Mouse (Mus musculus) bone marrow macrophage, adult 2 months (primary cell): Measurements from ENCODE around the gene Fam155a. TPM values are rescaled to one million over a fixed set of nuclear protein-coding genes. Genes with fewer than 3 reads are reported as not detected.
"Not testable (repeated sequence)": the region's sequence is repeated elsewhere in the genome, so short reads cannot be mapped to it uniquely, and the experiment has no call there.

ENCODE experiments used
- H3K27ac ChIP-seq: 2 replicates; pipeline ENCODE4 v1.5.1; 2012; ENCODE audit warnings: low read depth, low read length; ENCODE audit not compliant: insufficient read depth
- H3K4me1 ChIP-seq: 2 replicates; pipeline ENCODE4 v1.6.1; 2012; ENCODE audit warnings: low read length; ENCODE audit not compliant: control insufficient read depth, insufficient read depth
- H3K4me3 ChIP-seq: 2 replicates; pipeline ENCODE4 v1.5.1; 2012; ENCODE audit warnings: mild to moderate bottlenecking, low read length, moderate library complexity; ENCODE audit not compliant: insufficient read depth
- CTCF ChIP-seq: IDR thresholded peaks from 2 replicates; pipeline ENCODE4 v1.5.1; 2012; ENCODE audit warnings: low read depth, mild to moderate bottlenecking, low read length, moderate library complexity
- POLR2A ChIP-seq: IDR thresholded peaks from 2 replicates; pipeline ENCODE4 v1.6.1; 2012; ENCODE audit warnings: mild to moderate bottlenecking, low read depth, low read length, borderline replicate concordance
- polyA plus RNA-seq: library from polyadenylated mRNA; stranded (reverse); fragments of >200 nt; gene quantifications from 2 replicates; pipeline ENCODE4 v1.2.4, GENCODE M21; 2012; ENCODE audit not compliant: missing spikeins, insufficient read depth, insufficient read length

The Fam155a gene
- polyA plus RNA-seq = not detected in 2 replicates

GRCm38 (mm10) chr8:9770999-9771605 is at the start of gene Fam155a:
Gene Fam155a, minus strand, starts transcription at chr8:9771161.
- no peak within 1 kb of the TSS for H3K27ac ChIP-seq
- no peaks in the 10 kb centered on the region for H3K4me1 ChIP-seq
- TF ChIP-seq POLR2A (no peak), CTCF (no peak)
- no peak within 1 kb of the TSS for H3K4me3 ChIP-seq

GRCm38 (mm10) chr8:9813273-9813946 is 42.4 kb upstream of the Fam155a start:
- Histone ChIP-seq H3K4me3 (no peak overlapping the region), H3K4me1 (no peaks in the 10 kb centered on the region), H3K27ac (no peak overlapping the region)
- no peak for TF ChIP-seq CTCF
- TF ChIP-seq POLR2A = no peak

DNA sequence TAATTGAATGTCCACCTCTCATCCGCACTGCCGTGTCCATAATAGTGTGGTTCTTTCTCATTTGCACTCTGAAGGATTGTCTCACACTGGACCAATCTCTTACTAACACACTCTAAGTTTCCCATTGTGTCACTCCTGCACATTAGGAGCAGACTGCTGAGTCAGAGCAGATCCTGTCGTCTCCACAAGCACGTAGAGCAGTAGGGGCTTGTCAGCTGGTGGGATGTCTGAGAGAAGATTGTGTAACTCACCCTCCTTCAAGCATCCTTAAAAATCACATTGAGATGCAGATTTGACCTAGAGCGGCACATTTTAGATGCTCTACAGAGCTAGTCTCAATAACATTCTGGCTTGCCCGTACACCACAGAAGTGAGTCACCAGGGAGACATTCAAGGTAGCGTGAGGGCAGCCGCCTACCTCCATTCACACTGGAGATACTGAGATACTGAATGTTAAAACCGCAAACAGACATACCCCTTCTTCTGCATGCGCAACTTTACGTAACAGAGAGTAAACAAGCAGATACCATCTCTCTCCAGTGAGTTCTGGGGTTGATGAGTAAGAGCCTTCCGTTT is 40.1 kb upstream of the Fam155a start:
- TF ChIP-seq POLR2A (no peak), CTCF (no peak)
- Histone ChIP-seq H3K4me3 (no peak overlapping the region), H3K4me1 (no peaks in the 10 kb centered on the region), H3K27ac (no peak overlapping the region)

- Histone ChIP-seq H3K4me1 (no peaks in the 10 kb centered on the region), H3K27ac (no peak overlapping the region), H3K4me3 (no peak overlapping the region)
- TF ChIP-seq CTCF (no peak), POLR2A (no peak)
These were observed 37.6 kb upstream of the Fam155a start for GRCm38 (mm10) chr8:9808596-9808995.

GRCm38 (mm10) chr8:9805676-9806075 is 34.7 kb upstream of the Fam155a start:
- no peaks in the 10 kb centered on the region for H3K4me1 ChIP-seq
- H3K4me3 ChIP-seq = no peak overlapping the region
- TF ChIP-seq POLR2A (no peak), CTCF (no peak)
- H3K27ac ChIP-seq = no peak overlapping the region

- not testable (repeated sequence) for H3K4me3 ChIP-seq, H3K4me1 ChIP-seq, H3K27ac ChIP-seq
These were observed 29.4 kb upstream of the Fam155a start for GRCm38 (mm10) chr8:9800346-9800745.

DNA sequence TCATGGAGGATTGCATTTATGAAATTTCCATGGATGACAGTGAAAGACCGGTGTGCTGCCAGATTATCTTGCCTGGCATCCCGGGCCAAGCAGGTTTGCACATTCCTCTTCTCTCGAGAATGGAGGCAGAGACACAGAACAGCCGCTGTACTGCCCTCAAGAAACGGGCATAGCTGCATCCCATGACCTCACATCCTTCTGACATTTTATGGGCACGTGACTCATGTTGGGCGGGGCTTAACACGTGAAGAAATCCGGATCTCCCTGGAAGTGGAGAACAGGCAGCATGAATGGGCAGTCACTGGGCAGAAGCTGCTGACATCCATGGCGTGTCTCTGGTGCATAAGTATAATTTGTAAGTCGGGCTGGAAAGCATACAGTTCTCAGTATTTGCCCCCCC is 29.0 kb upstream of the Fam155a start:
- Histone ChIP-seq H3K4me3 (no peak overlapping the region), H3K4me1 (no peaks in the 10 kb centered on the region), H3K27ac (no peak overlapping the region)
- TF ChIP-seq CTCF = no peak

DNA sequence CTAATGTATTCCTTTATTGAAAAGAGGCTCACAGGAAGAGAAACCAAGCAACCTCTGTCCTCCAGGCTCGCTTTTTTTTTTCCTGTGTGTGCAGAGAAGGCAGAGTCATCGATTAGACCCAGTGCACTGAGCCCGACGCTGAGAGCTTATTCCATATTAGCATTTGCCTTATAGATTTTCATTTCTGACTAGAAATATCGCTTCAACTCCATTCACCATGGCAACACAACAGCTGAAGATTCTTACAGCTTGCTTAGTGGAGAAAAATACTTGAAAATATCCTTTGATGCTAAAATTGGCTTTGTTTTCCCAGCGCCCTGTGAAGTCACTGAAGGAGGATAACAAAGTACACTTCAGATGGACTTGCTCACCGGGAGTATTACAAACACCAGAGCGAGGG is 26.6 kb upstream of the Fam155a start:
- no peak for TF ChIP-seq POLR2A
- TF ChIP-seq CTCF = no peak
- H3K4me3 ChIP-seq = no peak overlapping the region
- H3K27ac ChIP-seq = no peak overlapping the region
- H3K4me1 ChIP-seq = no peaks in the 10 kb centered on the region

GRCm38 (mm10) chr8:9795724-9796123 is 24.8 kb upstream of the Fam155a start:
- TF ChIP-seq CTCF (no peak), POLR2A (no peak)
- no peak overlapping the region for H3K4me3 ChIP-seq
- H3K27ac ChIP-seq = no peak overlapping the region
- H3K4me1 ChIP-seq = no peaks in the 10 kb centered on the region

DNA sequence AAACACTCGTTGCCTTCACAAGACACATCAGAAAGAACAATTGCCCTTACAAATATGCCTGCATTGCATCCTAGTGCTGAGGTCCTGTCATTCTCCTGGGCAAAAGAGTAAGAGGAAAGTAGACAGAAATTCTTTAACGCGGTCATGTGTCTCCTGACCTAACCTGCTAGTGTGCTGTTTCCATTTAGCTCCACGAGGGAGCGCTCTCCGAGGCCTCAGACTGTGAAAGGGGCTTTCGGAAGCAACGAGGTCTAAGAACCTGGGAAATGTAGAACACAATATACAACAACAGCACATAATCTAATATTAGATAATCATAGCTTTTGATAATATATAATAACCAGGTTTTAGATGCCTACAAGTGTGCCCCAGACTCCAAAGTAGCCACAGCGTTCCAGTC is 22.4 kb upstream of the Fam155a start:
- Histone ChIP-seq H3K4me1 (no peaks in the 10 kb centered on the region), H3K27ac (no peak overlapping the region), H3K4me3 (no peak overlapping the region)
- TF ChIP-seq CTCF = no peak
